ENCODE assay signal across 9 mouse cellular contexts in genomic region chr14:8346255-8346997, GRCm38 (mm10). TPM values are rescaled to one million over a fixed set of nuclear protein-coding genes. Genes with fewer than 3 reads are reported as not detected.
DNase-seq lines count a peak whose midpoint lies in the region; ATAC-seq lines count a peak whose summit lies in the region.
"Had no signal": no experiment of that assay in that cellular context is flagged by ENCODE, and none has a peak within 500 bp of the region (broad histone marks: within the 10 kb centered on the region; RNA-seq: fewer than 3 reads in every experiment).

No protein-coding gene starts in this region.

- ATAC-seq in heart, embryonic 15.5 days (replicated peaks; ENCODE audit: insufficient number of reproducible peaks, insufficient read depth, low FRiP score, low read depth), result 0 out of 2 replicates have a peak, but pooled peaks have one; percentile 5
- peak; percentile 59; the same call in 1 of the 2 replicates for ATAC-seq in liver, embryonic 16.5 days (ENCODE audit: low read depth)
- ATAC-seq in neural tube, embryonic 15.5 days (ENCODE audit: low FRiP score), result peak; percentile 42; the same call in 1 of the 2 replicates

- H3K36me3 ChIP-seq in forebrain, embryonic 10.5 days (replicated peaks), result no peaks in the 10 kb centered on the region
- H3K36me3 ChIP-seq in heart, embryonic 15.5 days, result no peaks in the 10 kb centered on the region
- H3K36me3 ChIP-seq in liver, embryonic 16.5 days (ENCODE audit: control insufficient read depth, insufficient read depth), result no peaks in the 10 kb centered on the region
- H3K36me3 ChIP-seq in neural tube, embryonic 15.5 days, result no peaks in the 10 kb centered on the region

- H3K27me3 ChIP-seq in forebrain, embryonic 10.5 days (ENCODE audit: poor library complexity, severe bottlenecking), result no peaks in the 10 kb centered on the region
- no peaks in the 10 kb centered on the region for H3K27me3 ChIP-seq in heart, embryonic 15.5 days
- no peaks in the 10 kb centered on the region for H3K27me3 ChIP-seq in liver, embryonic 16.5 days (ENCODE audit: control insufficient read depth, insufficient read depth, low read depth, low read length)
- 0 out of 2 replicates have a peak, but pooled peaks cover 4% of the 10 kb centered on the region for H3K27me3 ChIP-seq in neural tube, embryonic 15.5 days (replicated peaks)

- WGBS in forebrain, embryonic 10.5 days, result 20% methylated on average over 7 of the region's 7 CpGs
- 18% methylated on average over 7 of the region's 7 CpGs for WGBS in heart, embryonic 15.5 days
- WGBS in liver, embryonic 16.5 days (ENCODE audit: insufficient replicate concordance), result 20% methylated on average over 7 of the region's 7 CpGs
- 24% methylated on average over 7 of the region's 7 CpGs for WGBS in neural tube, embryonic 15.5 days

- H3K4me1 ChIP-seq in forebrain, embryonic 10.5 days, result no peaks in the 10 kb centered on the region
- H3K4me1 ChIP-seq in heart, embryonic 15.5 days (replicated peaks), result peaks cover 10% of the 10 kb centered on the region
- H3K4me1 ChIP-seq in liver, embryonic 16.5 days (ENCODE audit: control insufficient read depth, low read depth, low read length), result no peaks in the 10 kb centered on the region
- H3K4me1 ChIP-seq in neural tube, embryonic 15.5 days, result no peaks in the 10 kb centered on the region

- H3K9me3 ChIP-seq in forebrain, embryonic 10.5 days, result no peaks in the 10 kb centered on the region
- H3K9me3 ChIP-seq in heart, embryonic 15.5 days (replicated peaks), result no peaks in the 10 kb centered on the region
- H3K9me3 ChIP-seq in liver, embryonic 16.5 days (replicated peaks; ENCODE audit: control insufficient read depth, low read length), result no peaks in the 10 kb centered on the region
- H3K9me3 ChIP-seq in neural tube, embryonic 15.5 days (replicated peaks), result no peaks in the 10 kb centered on the region

- peak; percentile 54 to 60 for DNase-seq in CD8-positive naive resting alpha-beta T cell, adult 2 months (ENCODE audit: low read depth in 2 of 2, low spot score in 2 of 2)
- peak; percentile 47 for DNase-seq in brain, embryonic 18.5 days (ENCODE audit: low read depth, low spot score)
- DNase-seq in forebrain, embryonic 10.5 days (ENCODE audit: extremely low spot score, low spot score), result peak; percentile 88
- DNase-seq in kidney, postnatal 14 days, result peak; percentile 87
- peak; percentile 97 for DNase-seq in testis, postnatal 10 days (ENCODE audit: low spot score)

- no peak overlapping the region for H3K4me3 ChIP-seq in forebrain, embryonic 10.5 days
- no peak overlapping the region for H3K4me3 ChIP-seq in heart, embryonic 15.5 days
- no peak overlapping the region for H3K4me3 ChIP-seq in liver, embryonic 16.5 days (ENCODE audit: low read depth, low read length)
- H3K4me3 ChIP-seq in neural tube, embryonic 15.5 days (replicated peaks), result no peak overlapping the region
- H3K4me3 ChIP-seq: erythroblast, embryonic 14.5 days had no signal

- H3K4me2 ChIP-seq in heart, embryonic 15.5 days, result no peak overlapping the region
- H3K4me2 ChIP-seq in liver, embryonic 16.5 days (ENCODE audit: low read depth, low read length), result no peak overlapping the region
- no peak overlapping the region for H3K4me2 ChIP-seq in neural tube, embryonic 15.5 days

- no peak overlapping the region for H3K27ac ChIP-seq in forebrain, embryonic 10.5 days
- no peak overlapping the region for H3K27ac ChIP-seq in heart, embryonic 15.5 days
- H3K27ac ChIP-seq in liver, embryonic 16.5 days (ENCODE audit: low read length), result no peak overlapping the region
- H3K27ac ChIP-seq in neural tube, embryonic 15.5 days (replicated peaks), result no peak overlapping the region

- no peak overlapping the region for H3K9ac ChIP-seq in heart, embryonic 15.5 days
- H3K9ac ChIP-seq in liver, embryonic 16.5 days (ENCODE audit: low read depth, low read length), result no peak overlapping the region
- H3K9ac ChIP-seq in neural tube, embryonic 15.5 days (replicated peaks), result no peak overlapping the region

RNA-seq across cellular contexts. Expression of gene Fam107a, which starts 28.6 kb away (rescaled TPM):
- 0.61 and 0.66 TPM in 2 replicates for polyA plus RNA-seq in forebrain, embryonic 10.5 days (2016; fragmentation: Nextera tagmentation; extraction: Ambion mirVana)
- 0.44 and 0.62 TPM in 2 replicates for polyA plus RNA-seq in heart, embryonic 15.5 days (2015; fragmentation: Nextera tagmentation; extraction: Ambion mirVana)
- polyA plus RNA-seq in liver, embryonic 16.5 days (2015; fragmentation: Nextera tagmentation; extraction: Ambion mirVana), result 0.02 and 0.05 TPM in 2 replicates
- 0.44 and 0.87 TPM in 2 replicates for polyA plus RNA-seq in neural tube, embryonic 15.5 days (2015; fragmentation: Nextera tagmentation; extraction: Ambion mirVana)
- polyA plus RNA-seq: erythroblast, embryonic 14.5 days had no signal

RNA-seq across cellular contexts. Expression of gene Oit1, which starts 32.1 kb away (rescaled TPM):
- 0.15 TPM in 1 of 2 replicates, not detected in the other for polyA plus RNA-seq in forebrain, embryonic 10.5 days (2016; fragmentation: Nextera tagmentation; extraction: Ambion mirVana)
- 0.13 and 1.5 TPM in 2 replicates for polyA plus RNA-seq in heart, embryonic 15.5 days (2015; fragmentation: Nextera tagmentation; extraction: Ambion mirVana)
- polyA plus RNA-seq in liver, embryonic 16.5 days (2015; fragmentation: Nextera tagmentation; extraction: Ambion mirVana), result 0.07 TPM in 1 of 2 replicates, not detected in the other
- 1.3 TPM in 1 of 2 replicates, not detected in the other for polyA plus RNA-seq in neural tube, embryonic 15.5 days (2015; fragmentation: Nextera tagmentation; extraction: Ambion mirVana)
- polyA plus RNA-seq: erythroblast, embryonic 14.5 days had no signal

Comparison
In these comparisons a context has a peak if more than half of its experiments do, and no peak if none do; other contexts are left out.
1. DNase-seq: peak in every context shown above with its lines; median percentile 97 in testis, postnatal 10 days; 88 in forebrain, embryonic 10.5 days; 87 in kidney, postnatal 14 days; 57 in CD8-positive naive resting alpha-beta T cell, adult 2 months; 47 in brain, embryonic 18.5 days.
2. ATAC-seq: peak in every context shown above with its lines; median percentile 59 in liver, embryonic 16.5 days; 42 in neural tube, embryonic 15.5 days; 5 in heart, embryonic 15.5 days.